Mouse (Mus musculus) layer of hippocampus, postnatal 14 days (tissue): Measurements from ENCODE around the gene Arid2. TPM values are rescaled to one million over a fixed set of nuclear protein-coding genes. Genes with fewer than 3 reads are reported as not detected.
"Not testable (repeated sequence)": the region's sequence is repeated elsewhere in the genome, so short reads cannot be mapped to it uniquely, and the experiment has no call there.

Source experiments
- DNase-seq, 2 experiments: peaks; one replicate each; pipeline ENCODE4 v3.0.0; 2021 to 2022; ENCODE audit warnings: low spot score in 2 of 2, mixed read lengths in 1 of 2
- microRNA-seq, 2 experiments: library from miRNA; unstranded; fragments of <30 nt; microRNA quantifications; one replicate each; pipeline ENCODE4 v1.2.0; 2021
- total RNA-seq, 2 experiments: library from RNA; stranded (reverse); gene quantifications; 2 replicates each; pipeline ENCODE4 v1.2.3; 2021

Gene Arid2
- total RNA-seq, 2 experiments from 2014 or later = 37.5 to 39.8 TPM

DNA sequence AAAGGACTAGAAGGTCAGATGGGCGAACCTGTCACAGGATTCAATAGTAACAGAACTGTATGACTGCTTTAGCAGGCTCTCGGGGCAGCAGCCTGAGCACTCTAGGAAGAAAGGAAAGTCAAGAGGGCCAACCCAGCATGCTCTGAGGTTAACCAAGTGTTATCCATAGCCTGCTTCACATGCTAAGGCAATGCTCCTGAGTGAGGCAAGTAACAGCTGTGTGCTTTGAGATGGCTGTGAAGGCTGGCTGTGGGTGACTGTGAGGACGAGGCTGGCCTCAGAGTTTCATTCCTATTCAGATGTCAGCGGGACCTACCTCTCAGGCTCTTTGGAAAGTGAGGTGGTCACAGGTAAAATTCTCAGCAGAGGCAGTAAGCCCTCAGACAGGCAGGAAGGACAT lies 118.9 kb downstream of the Arid2 start:
- DNase-seq = no peak

GRCm38 (mm10) chr15:96407151-96407550 lies 119.8 kb downstream of the Arid2 start:
- DNase-seq = no peak

- no peak for DNase-seq
Observed at GRCm38 (mm10) chr15:96408717-96409121, 121.4 kb downstream of the Arid2 start.

GRCm38 (mm10) chr15:96418161-96418560 lies 130.8 kb downstream of the Arid2 start:
- DNase-seq = no peak

GRCm38 (mm10) chr15:96419920-96420319 lies 132.6 kb downstream of the Arid2 start:
- DNase-seq = no peak

- DNase-seq = no peak
Observed at GRCm38 (mm10) chr15:96434202-96434601, 146.9 kb downstream of the Arid2 start.

- not testable (repeated sequence) for DNase-seq
Observed at GRCm38 (mm10) chr15:96441480-96441879, 154.2 kb downstream of the Arid2 start.

DNA sequence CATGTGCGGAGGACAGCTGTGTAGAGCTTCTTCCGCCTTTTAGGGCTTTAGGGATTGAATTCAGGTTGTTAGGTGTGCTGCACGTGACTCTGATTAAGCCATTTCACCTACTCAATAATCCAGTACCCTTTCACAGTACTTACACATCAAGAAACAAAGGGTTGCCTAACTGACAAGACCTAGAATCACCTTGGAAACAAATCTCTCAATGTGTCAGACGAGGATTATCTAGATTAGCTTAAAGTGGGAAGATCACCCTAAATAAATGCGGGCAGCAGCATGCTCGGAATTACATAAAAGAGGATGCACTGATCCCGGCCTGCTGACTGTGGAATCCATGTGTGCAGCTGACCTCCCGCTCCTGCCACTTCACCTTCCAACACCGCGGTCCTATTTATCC lies 159.5 kb downstream of the Arid2 start:
- no peak for DNase-seq

DNA sequence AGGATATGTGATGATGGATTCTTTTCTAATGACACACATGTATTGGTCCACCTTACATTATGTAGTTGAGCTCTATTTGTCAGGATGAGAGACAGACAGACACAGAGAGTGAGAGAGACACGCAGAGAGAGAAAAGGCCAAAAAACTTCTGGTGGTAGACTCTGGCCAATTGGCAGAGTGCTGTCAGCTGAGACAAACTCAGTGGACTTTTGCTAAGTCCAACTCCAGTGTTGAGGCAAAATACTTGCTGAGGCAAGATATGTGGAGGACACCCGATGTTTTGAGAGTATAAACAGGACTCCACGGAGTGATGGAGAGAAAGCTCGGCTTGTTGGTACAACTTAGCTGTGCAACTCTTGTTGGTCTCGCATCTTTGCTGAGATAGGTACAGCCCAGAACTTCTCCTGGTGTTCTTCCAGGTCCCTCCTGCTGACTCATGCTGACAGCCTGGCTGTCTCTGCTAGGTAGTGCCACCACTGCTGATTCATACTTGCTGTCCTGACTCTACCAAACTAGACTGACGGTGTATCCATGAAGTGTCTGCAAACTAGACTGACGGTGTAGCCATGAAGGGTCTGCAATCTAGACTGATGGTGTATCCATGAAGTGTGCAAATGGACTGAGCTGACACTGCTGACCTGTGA lies 161.5 kb downstream of the Arid2 start:
- no peak for DNase-seq

- no peak for DNase-seq
Observed at GRCm38 (mm10) chr15:96453346-96453745, 166.0 kb downstream of the Arid2 start.

Small RNA genes within 50 kb of the gene (microRNA-seq; reads per million reads assigned to microRNA genes)
- gene Gm25397 = 0 reads per million in 2 experiments

Other genes with a start within 250 kb of the Arid2 start
- gene Scaf11, start 173.3 kb downstream of the Arid2 start, total RNA-seq = 10 to 100 TPM; 49.2 to 52.3 TPM